Mouse (Mus musculus) spleen, adult 2 months (tissue): Measurements from ENCODE around the gene Mief1.

Experiments
- CTCF ChIP-seq: fragments of 200-500 bp; IDR thresholded peaks from 2 replicates; pipeline ENCODE4 v1.5.1; 2011; ENCODE audit warnings: mild to moderate bottlenecking, inconsistent platforms; ENCODE audit not compliant: insufficient read depth, insufficient read length, insufficient replicate concordance; ENCODE audit errors: extremely low read depth
- POLR2A ChIP-seq: fragments of 200-500 bp; IDR thresholded peaks from 2 replicates; pipeline ENCODE4 v1.6.1; 2011; ENCODE audit warnings: low read depth, low read length, inconsistent platforms

- no peak for TF ChIP-seq CTCF
- TF ChIP-seq POLR2A: no peak
Measured at GRCm38 (mm10) chr15:80248596-80248995, 14.8 kb downstream of the Mief1 start.
